Mouse (Mus musculus): Measurements from ENCODE around the gene Pkn3. TPM values are rescaled to one million over a fixed set of nuclear protein-coding genes. Genes with fewer than 3 reads are reported as not detected.

Gene Pkn3
- polyA plus RNA-seq, 1 experiment: 29.0 TPM

GRCm38 (mm10) chr2:30062249-30063093 lies 15.0 kb upstream of the Pkn3 start:
- 0 out of 2 replicates have a peak, but pooled peaks have one; percentile 4 for TF ChIP-seq CTCF (IDR thresholded peaks at IDR 0.05; ENCODE audit: insufficient read depth, low read length)
- TF ChIP-seq POLR2A (IDR thresholded peaks at IDR 0.05; ENCODE audit: borderline replicate concordance, extremely low read depth, low read depth, low read length): peak; percentile 62; the same call in 1 of the 2 replicates
- peak overlapping the region; percentile 61 for H3K4me3 ChIP-seq (replicated peaks; ENCODE audit: extremely low read depth, low read depth, low read length)
- WGBS: under 1% methylated on average over 40 of the region's 40 CpGs
- peak; percentile 79 for DNase-seq
- H3K4me1 ChIP-seq (ENCODE audit: control insufficient read depth, insufficient read depth, low read length): peaks cover 5% of the 10 kb centered on the region

- no peak for DNase-seq
- H3K4me3 ChIP-seq (replicated peaks; ENCODE audit: extremely low read depth, low read depth, low read length): peak overlapping the region; percentile 61
- 19% methylated on average over 8 of the region's 8 CpGs for WGBS
- H3K4me1 ChIP-seq (ENCODE audit: control insufficient read depth, insufficient read depth, low read length): peaks cover 6% of the 10 kb centered on the region
- no peak for TF ChIP-seq POLR2A (IDR thresholded peaks at IDR 0.05; ENCODE audit: borderline replicate concordance, extremely low read depth, low read depth, low read length)
- no peak for TF ChIP-seq CTCF (IDR thresholded peaks at IDR 0.05; ENCODE audit: insufficient read depth, low read length)
These were observed 14.2 kb upstream of the Pkn3 start for GRCm38 (mm10) chr2:30063235-30063634.

- H3K4me1 ChIP-seq (ENCODE audit: control insufficient read depth, insufficient read depth, low read length): peaks cover 6% of the 10 kb centered on the region
- TF ChIP-seq CTCF (IDR thresholded peaks at IDR 0.05; ENCODE audit: insufficient read depth, low read length): no peak
- TF ChIP-seq POLR2A (IDR thresholded peaks at IDR 0.05; ENCODE audit: borderline replicate concordance, extremely low read depth, low read depth, low read length): no peak
- 30% methylated on average over 3 of the region's 3 CpGs for WGBS
- H3K4me3 ChIP-seq (replicated peaks; ENCODE audit: extremely low read depth, low read depth, low read length): no peak overlapping the region
- no peak for DNase-seq
These were observed 13.7 kb upstream of the Pkn3 start for GRCm38 (mm10) chr2:30063791-30064190.

- TF ChIP-seq CTCF (IDR thresholded peaks at IDR 0.05; ENCODE audit: insufficient read depth, low read length) (no peak), POLR2A (IDR thresholded peaks at IDR 0.05; ENCODE audit: borderline replicate concordance, extremely low read depth, low read depth, low read length) (no peak)
- 54% methylated on average over 3 of the region's 3 CpGs for WGBS
- peaks cover 6% of the 10 kb centered on the region for H3K4me1 ChIP-seq (ENCODE audit: control insufficient read depth, insufficient read depth, low read length)
- no peak overlapping the region for H3K4me3 ChIP-seq (replicated peaks; ENCODE audit: extremely low read depth, low read depth, low read length)
- DNase-seq: no peak
These were observed 13.2 kb upstream of the Pkn3 start for GRCm38 (mm10) chr2:30064298-30064697.

- TF ChIP-seq CTCF (IDR thresholded peaks at IDR 0.05; ENCODE audit: insufficient read depth, low read length) (no peak), POLR2A (IDR thresholded peaks at IDR 0.05; ENCODE audit: borderline replicate concordance, extremely low read depth, low read depth, low read length) (peak; percentile 62; the same call in 1 of the 2 replicates)
- Histone ChIP-seq H3K4me1 (ENCODE audit: control insufficient read depth, insufficient read depth, low read length) (peaks cover 6% of the 10 kb centered on the region), H3K4me3 (replicated peaks; ENCODE audit: extremely low read depth, low read depth, low read length) (peak overlapping the region; percentile 96)
- DNase-seq: peak; percentile 87
- under 1% methylated on average over 90 of the region's 101 CpGs for WGBS
These were observed 11.2 kb upstream of the Pkn3 start for GRCm38 (mm10) chr2:30066046-30066901.

GRCm38 (mm10) chr2:30067031-30067888 lies 10.2 kb upstream of the Pkn3 start:
- Histone ChIP-seq H3K4me3 (replicated peaks; ENCODE audit: extremely low read depth, low read depth, low read length) (peak overlapping the region; percentile 96), H3K4me1 (ENCODE audit: control insufficient read depth, insufficient read depth, low read length) (peaks cover 6% of the 10 kb centered on the region)
- WGBS: under 1% methylated on average over 53 of the region's 69 CpGs
- DNase-seq: peak; percentile 45
- TF ChIP-seq CTCF (IDR thresholded peaks at IDR 0.05; ENCODE audit: insufficient read depth, low read length) (no peak), POLR2A (IDR thresholded peaks at IDR 0.05; ENCODE audit: borderline replicate concordance, extremely low read depth, low read depth, low read length) (no peak)

- DNase-seq: no peak
- Histone ChIP-seq H3K4me1 (ENCODE audit: control insufficient read depth, insufficient read depth, low read length) (peaks cover 4% of the 10 kb centered on the region), H3K4me3 (replicated peaks; ENCODE audit: extremely low read depth, low read depth, low read length) (no peak overlapping the region)
- 26% methylated on average over 7 of the region's 7 CpGs for WGBS
- TF ChIP-seq POLR2A (IDR thresholded peaks at IDR 0.05; ENCODE audit: borderline replicate concordance, extremely low read depth, low read depth, low read length) (no peak), CTCF (IDR thresholded peaks at IDR 0.05; ENCODE audit: insufficient read depth, low read length) (no peak)
These were observed 9.5 kb upstream of the Pkn3 start for GRCm38 (mm10) chr2:30067962-30068361.

- no peaks in the 10 kb centered on the region for H3K4me1 ChIP-seq (ENCODE audit: control insufficient read depth, insufficient read depth, low read length)
- no peak overlapping the region for H3K4me3 ChIP-seq (replicated peaks; ENCODE audit: extremely low read depth, low read depth, low read length)
- DNase-seq: no peak
- WGBS: 83% methylated on average over 7 of the region's 7 CpGs
- TF ChIP-seq POLR2A (IDR thresholded peaks at IDR 0.05; ENCODE audit: borderline replicate concordance, extremely low read depth, low read depth, low read length) (no peak), CTCF (IDR thresholded peaks at IDR 0.05; ENCODE audit: insufficient read depth, low read length) (no peak)
These were observed 4.6 kb upstream of the Pkn3 start for GRCm38 (mm10) chr2:30072875-30073274.
